Mouse (Mus musculus): Measurements from ENCODE around the gene Fam189a1.

Gene Fam189a1

DNA sequence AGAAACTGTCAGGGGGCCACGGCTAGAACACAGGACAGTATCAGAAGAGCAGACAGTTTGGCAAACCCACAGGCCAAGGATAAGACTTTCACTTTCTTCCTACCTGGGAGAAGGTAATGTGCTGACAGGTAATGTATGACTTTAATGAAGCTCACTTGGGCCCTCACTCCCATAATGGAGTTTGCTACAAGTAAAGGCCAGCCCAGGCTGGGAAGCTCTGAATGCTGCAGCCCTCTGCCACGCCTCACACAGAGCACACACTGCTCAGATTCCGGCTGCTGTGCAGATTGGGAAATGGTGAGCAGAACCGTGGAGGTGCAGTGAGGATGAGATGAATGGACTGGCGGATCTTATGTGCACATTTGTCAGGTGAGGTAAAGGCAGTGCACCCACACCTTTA lies 211.7 kb downstream of the Fam189a1 start:
- no peak for DNase-seq

GRCm38 (mm10) chr7:64944175-64944574 lies 212.2 kb downstream of the Fam189a1 start:
- no peak for DNase-seq

GRCm38 (mm10) chr7:64936927-64937326 lies 219.4 kb downstream of the Fam189a1 start:
- DNase-seq = no peak

- no peak for DNase-seq
These were observed 222.3 kb downstream of the Fam189a1 start for GRCm38 (mm10) chr7:64934115-64934514.

DNA sequence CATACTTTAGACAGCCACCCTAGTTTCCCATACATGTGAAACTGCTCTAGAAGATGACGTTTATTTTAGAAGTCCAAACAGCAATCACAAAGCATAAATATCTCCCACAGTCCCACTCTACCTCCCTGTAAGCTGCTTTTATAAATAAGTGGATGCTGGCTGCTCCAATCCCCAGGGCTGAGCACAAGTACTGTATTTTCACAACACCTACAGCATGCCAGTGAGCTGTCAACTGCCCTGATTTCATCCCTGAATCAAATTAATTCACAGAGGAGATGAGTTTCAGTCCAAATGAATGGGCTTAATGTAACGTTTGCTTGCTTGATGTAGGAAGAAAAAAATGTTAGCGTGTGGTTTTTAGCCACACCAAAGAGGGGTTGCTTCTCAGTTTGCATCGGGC lies 225.4 kb downstream of the Fam189a1 start:
- no peak for DNase-seq

GRCm38 (mm10) chr7:64923918-64924317 lies 232.5 kb downstream of the Fam189a1 start:
- DNase-seq = no peak

DNA sequence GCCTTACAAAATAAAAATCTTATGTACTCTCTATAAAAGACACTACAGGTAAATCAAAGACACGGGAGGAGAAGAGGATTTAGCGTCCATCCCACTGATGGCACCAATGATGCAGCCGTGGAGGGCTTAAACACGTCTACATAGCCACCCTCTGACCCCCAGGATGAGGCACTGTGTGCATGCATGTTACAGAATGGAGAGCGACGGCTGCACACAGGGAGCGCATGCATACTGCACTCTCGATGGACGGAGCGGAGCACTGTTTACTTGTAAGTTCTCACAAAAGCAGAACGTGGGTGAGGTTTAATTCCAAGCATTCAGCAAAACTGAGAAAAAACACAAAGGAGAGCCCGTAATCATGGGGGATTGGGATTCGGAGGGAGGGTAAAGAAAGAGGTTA lies 235.2 kb downstream of the Fam189a1 start:
- DNase-seq = no peak

GRCm38 (mm10) chr7:64920735-64921134 lies 235.6 kb downstream of the Fam189a1 start:
- no peak for DNase-seq

- no peak for DNase-seq
These were observed 239.7 kb downstream of the Fam189a1 start for GRCm38 (mm10) chr7:64916654-64917053.

GRCm38 (mm10) chr7:64915121-64915520 lies 241.2 kb downstream of the Fam189a1 start:
- DNase-seq = no peak

DNA sequence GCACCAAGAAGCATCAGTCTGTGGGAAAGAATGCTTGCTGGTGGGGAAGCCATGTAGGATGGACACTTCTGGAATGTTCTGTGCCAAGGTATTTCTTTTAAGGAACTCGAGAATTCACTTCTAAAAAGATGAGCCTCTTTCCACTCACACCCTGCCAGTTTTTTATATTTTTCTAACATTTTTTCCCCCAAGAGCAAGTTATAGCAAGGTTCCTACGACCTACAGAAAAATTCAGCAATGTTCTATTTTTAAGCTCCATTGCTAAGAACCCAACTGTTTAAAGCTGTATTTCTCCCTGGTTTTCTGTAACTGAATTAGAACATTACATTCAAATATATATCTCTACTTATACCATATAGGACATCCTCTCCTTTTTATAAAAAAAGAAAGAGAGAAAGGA lies 244.4 kb downstream of the Fam189a1 start:
- no peak for DNase-seq

DNA sequence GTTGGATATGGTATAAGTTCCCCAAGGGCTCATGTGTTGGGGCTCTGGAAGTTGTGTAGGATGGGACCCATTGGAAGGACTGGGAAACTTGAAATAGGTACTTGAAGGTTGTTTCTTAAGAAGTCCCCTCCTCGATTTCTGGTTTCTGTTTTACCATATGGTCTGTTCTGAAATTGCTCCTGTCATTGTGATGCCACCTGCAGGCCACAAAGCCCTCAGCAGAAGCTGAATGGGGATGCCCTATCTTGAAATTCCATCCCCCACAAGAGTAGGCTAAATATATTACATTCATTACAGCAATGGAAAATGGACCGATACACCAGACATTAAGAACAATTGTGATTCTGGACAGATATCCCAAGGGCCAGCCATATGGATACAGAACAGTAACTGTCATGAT lies 246.2 kb downstream of the Fam189a1 start:
- no peak for DNase-seq

DNA sequence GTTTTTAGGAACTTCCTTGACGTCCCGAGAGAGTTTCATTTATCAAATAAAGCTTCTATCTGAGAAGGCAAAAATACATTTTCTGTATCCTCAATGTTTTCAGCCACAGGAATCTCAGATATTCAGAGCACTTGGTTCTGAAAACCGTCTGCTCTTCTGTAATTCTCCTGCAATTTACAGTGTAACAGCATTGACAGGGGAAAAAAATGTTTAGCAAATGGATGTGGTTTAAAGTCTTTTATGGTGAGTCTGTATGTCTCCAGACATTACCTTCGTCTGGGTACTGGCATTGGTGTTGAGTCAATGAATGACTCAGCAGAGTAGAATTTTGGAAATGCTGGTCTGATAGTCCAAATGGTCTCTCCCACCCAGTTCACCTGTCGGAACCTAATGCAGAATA lies 249.4 kb downstream of the Fam189a1 start:
- DNase-seq = no peak

- no peak for DNase-seq
These were observed 250.9 kb downstream of the Fam189a1 start for GRCm38 (mm10) chr7:64905506-64905905.

GRCm38 (mm10) chr7:64900249-64900648 lies 256.1 kb downstream of the Fam189a1 start:
- DNase-seq = no peak

DNA sequence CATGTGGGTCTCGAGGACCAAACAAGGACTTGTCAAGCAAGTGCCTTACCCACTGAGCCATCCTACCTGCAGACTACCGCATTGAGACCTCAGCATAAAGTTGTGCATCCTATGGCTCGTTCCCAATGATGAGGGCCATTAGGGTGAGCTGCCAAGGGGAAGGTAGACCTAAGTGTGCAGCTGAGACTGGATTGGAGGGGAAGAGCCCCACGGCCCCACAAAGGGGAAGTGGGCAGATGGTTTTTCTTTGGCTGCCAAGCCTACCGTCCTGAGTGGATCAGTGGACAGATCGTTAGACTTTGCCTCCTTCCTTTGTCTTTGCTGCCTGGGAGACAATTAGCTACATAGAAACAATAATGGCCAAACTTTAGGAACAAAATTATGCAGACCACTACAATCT lies 259.8 kb downstream of the Fam189a1 start:
- DNase-seq = no peak

DNA sequence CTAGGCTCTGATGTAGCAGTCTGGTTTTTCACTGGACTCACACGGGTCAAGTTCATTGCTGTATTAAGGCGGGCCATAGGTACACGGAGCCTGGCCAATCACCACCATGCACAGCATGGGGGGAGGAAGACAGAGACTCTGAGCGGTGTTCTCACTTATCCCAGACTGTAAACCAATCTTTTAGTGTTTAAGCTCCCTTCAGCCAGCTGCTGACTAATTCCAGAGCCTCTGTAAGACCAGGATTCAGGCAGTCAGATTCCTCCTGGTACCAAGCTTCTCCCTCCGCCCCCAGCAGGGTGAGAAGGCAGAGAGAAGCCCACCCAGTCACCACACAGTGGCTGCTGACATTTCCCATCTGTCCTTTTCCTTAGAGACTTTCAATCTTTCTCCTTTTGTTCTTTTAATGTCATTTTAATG lies 260.7 kb downstream of the Fam189a1 start:
- DNase-seq = no peak

DNA sequence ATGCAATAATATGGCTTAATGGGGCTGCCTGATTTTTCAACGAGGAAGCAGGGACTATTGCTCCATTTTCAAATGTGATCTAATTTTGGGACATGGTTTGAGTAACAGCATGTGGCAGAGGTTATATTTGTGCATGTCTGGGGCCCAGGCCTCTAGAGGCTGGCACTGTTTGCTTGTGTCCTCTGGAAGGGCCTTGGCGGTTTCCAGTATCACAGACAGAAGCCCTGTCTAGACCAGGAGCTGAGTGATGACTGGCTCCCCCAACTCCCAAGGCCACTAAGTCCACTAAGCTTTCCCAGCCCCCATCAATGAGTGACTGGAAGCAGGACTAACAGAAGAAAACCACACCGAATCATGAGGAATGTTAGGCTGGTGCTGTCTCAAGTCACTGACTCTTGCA lies 265.2 kb downstream of the Fam189a1 start:
- DNase-seq = no peak

GRCm38 (mm10) chr7:64889919-64890318 lies 266.5 kb downstream of the Fam189a1 start:
- no peak for DNase-seq

- DNase-seq = no peak
These were observed 272.0 kb downstream of the Fam189a1 start for GRCm38 (mm10) chr7:64884187-64884862.

DNA sequence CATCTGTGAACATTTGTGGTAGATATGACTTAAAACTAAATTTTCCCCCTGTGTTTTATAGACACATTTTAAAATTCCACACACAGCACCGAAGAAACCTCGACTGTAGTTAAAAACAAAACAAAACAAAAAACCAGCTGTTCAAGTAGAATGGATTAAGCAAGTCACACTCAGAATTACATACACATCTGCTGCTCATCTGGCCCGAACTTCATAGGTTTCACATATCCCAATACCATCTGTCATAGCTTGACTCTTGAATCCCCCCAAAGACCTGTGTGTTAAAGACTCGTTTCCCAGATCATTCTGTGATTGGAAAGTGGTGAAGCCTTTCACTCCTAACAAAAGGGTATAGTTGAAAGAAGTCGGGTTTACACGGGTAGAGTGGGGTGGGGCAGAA lies 274.1 kb downstream of the Fam189a1 start:
- DNase-seq = no peak

DNA sequence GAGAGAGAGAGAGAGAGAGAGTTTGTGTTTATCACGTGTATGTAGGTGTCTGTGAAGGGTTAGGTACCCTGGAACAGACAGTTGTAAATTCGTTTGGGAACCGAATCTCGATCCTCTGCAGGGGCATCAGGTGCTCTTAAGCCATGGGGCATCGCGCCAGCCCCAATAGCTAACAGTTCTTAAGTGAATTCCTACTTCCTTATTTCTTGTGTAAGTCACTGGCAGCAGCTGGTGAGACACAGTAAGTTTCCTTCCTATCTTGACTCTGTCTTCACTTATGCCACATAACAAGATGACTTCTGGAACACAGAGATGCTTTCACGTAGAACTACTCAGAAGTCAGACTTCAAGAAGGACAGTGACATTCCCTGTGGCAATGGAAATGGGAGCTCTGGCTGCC lies 275.0 kb downstream of the Fam189a1 start:
- DNase-seq = no peak

- no peak for DNase-seq
These were observed 276.0 kb downstream of the Fam189a1 start for GRCm38 (mm10) chr7:64880415-64880814.

GRCm38 (mm10) chr7:64874941-64875340 lies 281.4 kb downstream of the Fam189a1 start:
- no peak for DNase-seq

DNA sequence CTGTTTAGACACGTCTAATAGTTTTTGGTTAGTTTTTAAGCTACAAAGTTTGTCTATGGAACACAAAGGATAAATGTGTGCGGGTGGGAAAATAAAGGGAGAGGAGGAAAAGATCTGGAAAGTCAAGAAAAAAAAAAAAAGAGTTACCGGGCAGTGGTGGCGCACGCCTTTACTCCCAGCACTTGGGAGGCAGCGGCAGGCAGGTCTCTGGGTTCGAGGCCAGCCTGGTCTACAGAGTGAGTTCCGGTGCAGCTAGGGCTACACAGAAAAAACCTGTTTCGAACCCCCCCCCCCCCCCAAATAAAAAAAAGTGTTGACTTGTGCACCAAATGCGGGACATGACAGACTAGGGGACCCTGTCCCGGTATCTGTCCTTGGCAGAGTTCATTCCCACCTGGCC lies 283.1 kb downstream of the Fam189a1 start:
- peak in 1 of 2 experiments; percentile 19 for DNase-seq
